Mouse (Mus musculus) thymus, postnatal 36 days (tissue): Measurements from ENCODE around the gene Alox5ap.

Source experiments
- DNase-seq, 2 experiments: peaks; one replicate each; pipeline ENCODE4 v3.0.0; 2022; ENCODE audit warnings: mixed read lengths in 2 of 2

The Alox5ap gene

DNA sequence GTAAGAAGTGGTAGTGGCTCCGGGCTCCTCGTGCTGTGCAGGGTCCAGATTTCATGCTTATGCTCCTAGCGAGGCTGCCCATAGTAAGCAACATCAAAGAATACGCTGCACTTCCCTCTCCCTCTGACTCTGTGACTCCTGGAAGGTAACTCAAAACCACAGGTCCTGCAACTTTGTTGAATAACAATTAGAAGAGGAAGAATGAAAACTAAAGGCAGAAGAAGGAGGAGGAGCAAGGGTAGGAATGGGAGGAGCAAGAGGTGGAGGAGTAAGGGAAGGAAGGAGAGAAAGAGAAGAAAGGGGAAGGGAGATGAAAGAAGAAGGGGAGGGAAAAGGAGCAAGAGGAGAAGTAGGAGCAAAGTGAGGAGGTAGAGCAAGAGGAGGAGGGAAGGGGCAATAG lies at the start of gene Alox5ap:
Alox5ap (plus strand) TSS at position 363 of the 400 bp plus-strand sequence.
- no peak for DNase-seq

DNA sequence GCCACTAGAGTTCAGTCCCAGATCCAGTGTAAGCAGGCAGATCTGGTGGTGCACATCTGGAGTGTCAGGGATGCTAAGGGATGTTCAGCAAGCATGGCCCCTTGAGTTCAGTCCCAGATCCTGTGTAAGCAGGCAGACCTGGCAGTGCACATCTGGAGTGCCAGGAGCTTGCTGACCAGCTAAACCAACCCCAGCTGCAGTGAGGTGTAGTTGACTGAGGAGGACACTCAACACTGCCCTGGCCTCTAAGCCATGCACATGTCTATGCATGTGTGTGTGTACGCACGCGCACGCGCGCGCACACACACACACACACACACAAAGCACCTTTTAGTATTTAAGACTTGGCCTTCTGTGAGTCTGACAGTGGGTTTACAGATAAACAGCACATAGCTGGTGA lies 49.0 kb upstream of the Alox5ap start:
- no peak for DNase-seq

DNA sequence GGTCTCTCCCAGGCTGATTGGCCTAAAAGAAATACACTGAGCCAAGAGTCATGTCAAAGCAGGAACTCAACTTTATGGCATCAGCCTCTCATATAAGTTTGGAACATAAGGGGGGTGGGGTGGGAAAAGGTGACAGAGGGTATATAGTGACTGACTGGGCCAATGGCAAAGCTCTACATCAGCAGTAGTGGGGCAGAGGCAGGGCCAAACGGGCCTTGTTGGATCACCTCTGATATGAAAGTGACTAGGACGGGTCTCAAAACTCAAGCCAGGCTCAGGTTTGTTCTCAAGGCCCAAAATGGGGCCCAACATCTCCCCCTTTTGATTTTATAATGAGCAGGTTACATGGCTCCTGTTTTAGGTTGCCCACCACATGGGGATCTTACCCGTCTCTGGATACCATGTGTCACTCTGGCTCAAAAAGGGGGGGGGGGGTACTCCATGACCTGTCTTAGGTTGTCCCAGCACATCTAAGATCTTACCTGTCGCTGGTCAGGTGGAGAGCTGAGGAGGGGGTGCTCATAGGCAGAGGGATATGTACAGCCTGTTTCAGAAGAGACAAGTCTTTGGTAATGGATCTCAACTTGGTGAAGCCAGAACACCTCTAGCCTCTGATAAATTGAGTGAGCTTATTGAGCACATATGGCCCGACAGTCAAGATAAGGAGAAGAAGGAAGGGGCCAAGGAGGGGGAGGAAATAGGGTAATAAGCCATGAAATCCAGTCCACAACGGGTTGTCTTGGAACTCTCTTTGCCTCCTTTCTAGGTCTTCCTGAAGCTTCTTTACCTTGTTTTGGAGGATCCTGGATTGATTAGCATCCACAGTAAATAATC lies 46.8 kb upstream of the Alox5ap start:
- DNase-seq, result no peak

DNA sequence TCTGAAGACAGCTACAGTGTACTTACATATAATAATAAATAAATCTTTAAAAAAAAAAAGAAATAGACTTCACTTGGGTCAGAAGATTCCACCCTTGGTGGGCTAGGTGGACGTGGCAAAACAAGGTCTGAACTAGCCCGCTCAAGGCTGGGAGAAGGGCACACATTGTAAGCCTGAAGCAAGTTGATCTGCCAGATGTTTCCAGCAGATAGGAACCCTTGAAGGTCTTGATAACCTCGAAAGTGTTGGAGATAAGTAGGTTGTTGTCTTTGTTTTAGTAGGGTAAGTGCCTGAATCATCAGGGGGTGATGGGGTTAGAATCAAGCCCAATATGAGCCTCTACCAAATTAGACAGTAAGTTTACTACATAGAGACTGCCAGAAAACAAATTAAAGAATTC lies 45.1 kb upstream of the Alox5ap start:
- DNase-seq, result no peak

DNA sequence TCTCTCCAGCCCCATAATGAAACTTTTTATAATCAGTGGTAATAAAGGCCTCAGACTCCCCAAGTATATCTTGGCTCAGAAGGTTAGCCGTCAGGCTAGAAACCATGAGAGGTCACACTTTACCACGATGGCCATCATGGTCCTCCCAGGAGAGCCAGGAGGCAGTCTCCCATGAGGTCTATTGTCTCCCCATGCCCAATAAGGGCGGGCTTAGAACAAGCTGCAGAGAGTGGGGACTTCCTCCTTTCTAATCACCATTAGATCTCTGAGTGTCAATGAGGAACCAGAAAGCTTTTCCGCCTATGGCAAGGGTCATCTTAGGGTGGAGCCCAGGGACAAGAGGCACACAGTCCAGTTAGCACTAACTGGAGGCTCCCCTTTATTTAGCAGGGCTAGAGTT lies 43.2 kb upstream of the Alox5ap start:
- no peak for DNase-seq

DNA sequence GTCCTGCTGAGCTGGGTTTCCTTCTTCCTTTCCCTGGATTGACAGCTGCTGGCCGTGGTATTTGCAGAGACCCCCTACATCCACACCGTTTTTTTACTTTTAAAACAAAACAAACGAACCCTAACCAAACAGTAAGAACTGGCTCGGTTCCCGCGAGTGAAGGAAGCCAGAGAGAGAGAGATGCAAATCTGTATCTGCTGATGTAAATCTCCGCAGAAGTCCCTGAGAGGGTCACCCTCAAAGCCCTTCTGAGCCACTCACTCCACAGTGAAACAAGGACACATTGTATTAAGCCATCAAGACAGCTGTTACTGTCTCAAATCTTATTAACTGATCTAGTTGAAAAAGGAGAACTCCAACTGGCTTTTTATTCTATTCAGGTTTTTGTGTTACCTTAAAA lies 39.9 kb upstream of the Alox5ap start:
- DNase-seq, result no peak

DNA sequence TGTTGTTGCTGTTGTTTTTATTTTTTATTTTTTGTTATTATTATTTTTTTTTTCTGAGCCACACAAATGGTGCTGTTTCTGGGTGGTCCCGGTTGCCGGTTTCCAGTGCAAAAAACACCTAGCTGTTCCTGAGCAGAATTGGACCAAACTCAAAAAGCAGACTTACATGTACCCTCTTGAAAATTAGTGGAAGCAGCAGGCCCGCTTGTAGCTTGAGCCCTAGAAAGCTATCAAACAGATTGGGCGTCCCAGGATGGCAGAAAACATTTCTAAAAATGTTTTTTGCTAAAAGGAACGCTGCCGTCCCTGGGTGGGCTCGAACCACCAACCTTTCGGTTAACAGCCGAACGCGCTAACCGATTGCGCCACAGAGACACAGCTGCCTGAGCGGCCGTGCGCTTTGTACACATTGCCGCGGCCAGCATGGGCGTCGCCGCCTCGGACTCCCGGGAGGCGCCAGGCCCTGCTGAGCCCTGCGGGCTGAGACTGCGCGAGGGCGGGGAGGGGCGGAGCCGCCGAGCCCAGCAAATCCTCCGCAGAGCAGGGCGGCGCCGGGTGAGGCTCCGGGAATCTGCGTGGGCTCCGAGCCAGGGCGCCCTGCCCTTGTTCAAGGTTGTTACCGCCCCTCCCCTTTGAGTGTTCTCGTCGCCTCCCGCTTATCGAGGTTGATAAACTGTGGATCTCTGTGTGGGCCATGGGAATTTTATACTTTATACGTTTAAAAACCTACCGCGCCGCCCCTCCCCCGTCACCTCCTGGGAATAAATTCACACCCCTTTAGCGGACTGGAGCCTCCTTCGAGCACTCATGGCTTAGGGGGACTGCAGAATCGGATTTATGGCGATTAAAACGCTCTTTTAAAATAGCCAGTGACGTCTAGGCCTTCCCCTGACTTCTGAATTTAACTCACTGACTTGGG lies 35.6 kb upstream of the Alox5ap start:
- peak; percentile 94 to 96 for DNase-seq

DNA sequence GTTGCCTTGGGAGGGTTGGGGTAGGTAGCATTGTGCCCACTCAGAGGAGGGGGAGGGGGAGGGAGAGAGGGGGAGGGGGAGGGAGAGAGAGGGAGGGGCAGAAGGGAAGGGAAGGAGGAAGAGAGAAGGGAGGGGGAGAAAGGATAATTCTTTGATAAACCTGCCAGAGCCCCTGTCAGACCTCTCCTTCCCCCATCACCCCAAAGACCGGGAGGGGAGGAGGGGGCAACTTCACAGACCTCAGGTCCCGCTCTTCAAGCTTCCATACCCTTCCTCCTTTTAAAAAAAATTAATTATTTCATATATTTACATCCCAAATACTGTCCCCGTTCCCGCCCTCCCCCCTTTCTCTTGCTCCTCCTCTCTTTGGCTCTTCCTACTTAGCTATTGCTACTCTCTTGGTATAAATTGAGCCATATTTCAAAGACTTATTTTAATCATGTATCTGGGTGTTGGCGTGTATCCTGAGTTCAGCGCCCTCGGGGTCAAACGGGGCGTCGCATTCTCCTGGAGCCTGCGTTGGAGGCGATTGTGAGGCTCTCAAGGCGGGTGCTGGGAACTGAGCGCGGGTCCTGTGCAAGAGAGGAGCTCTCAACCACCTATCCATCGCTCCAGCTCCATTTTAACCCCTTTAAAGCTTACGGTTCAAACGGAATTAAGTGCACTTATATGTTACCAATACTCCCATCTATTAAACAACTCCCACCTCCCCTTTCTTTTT lies 34.8 kb upstream of the Alox5ap start:
- peak in 1 of 2 experiments; percentile 39 for DNase-seq

DNA sequence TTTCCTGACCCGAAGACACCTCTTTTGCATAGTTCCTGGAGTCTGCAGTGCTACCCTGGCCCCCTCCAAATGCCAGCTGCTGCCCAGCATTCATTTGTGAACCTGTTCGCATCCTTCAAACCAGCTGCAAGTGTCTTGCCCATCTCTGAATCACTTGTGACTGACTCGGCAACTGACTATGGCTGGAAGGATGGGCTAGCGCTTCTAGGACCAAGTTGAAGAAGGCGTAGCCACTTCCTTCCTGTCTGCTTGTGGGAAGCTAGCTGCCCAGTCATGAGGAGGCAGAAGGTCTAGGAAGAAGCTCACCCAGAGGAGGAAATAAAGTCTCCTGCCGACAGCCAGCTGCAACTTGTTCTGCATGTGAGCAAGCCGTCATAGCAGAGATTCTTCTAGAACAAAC lies 29.6 kb upstream of the Alox5ap start:
- peak; percentile 39 to 55 for DNase-seq

DNA sequence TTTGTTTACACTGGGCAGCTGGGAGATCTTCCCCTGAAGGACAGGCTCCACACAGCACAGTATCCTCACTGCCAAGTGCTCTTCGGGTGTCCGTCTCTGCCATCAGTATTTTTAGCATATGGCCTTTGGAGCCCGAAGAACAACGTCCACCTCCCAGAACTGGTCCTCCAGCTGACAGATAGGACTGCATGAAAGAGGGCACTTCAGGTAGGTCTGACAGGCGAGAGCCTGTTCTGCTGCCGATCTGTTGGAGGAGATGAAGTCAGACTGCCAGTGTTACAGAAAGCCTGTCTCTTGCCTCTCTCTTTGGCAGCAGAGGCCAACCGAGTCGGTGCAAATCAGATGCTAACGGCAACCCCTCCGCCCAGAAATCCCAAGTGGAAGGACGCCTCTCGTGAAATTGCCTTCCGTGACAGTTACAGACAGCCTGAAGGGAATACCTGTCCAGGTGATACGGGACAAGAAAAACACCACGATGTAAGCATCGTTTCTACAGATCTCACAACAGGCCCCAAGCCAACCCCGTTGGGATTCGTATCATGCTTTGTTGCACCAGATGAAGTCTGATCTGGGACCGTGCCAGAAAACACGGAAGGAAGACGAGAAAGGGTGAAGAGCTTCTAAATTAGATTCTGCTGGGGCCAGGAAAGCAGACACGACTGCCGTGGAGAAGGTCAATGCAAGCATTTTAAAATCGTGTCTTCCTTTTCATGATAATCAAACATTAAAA lies 27.2 kb upstream of the Alox5ap start:
- no peak for DNase-seq

DNA sequence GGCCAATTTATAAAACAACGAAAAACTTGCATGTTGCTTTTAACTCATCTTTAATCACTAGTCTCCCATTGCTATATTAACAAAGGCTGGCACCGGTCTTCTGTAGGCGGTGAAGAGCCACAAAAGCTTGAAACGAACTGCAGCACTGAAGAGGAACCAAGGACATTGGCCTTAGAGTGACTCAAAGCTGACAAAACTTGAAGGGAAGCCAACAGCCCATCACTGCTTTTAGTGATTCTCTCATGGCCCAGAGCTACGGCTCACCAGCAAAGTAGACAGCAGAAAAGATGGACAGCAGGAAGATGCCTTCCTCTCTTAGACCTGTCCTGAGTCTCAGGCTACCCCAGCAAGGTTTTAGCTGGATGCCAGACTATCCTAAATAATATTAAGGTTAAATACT lies 22.1 kb upstream of the Alox5ap start:
- no peak for DNase-seq

DNA sequence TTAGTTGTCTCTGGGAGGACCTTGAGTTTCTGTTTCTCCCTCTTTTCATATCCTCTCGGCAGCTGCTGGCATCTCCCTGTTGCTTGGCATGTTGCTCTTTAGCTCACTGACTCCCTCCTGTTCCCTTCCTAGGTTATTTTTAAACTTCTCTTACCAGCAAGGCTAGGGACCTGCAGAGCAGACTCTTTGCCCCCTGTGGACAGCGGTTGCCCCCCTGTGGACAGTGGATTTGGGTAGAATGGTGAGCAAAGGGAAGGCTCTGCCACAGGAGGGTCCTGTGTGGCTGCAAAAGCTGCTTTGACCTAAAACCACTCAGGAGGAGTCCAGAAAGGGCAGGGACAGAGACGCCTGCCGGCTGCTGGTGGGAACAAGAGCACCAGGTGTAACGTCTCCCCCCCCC lies 21.5 kb upstream of the Alox5ap start:
- DNase-seq, result no peak

DNA sequence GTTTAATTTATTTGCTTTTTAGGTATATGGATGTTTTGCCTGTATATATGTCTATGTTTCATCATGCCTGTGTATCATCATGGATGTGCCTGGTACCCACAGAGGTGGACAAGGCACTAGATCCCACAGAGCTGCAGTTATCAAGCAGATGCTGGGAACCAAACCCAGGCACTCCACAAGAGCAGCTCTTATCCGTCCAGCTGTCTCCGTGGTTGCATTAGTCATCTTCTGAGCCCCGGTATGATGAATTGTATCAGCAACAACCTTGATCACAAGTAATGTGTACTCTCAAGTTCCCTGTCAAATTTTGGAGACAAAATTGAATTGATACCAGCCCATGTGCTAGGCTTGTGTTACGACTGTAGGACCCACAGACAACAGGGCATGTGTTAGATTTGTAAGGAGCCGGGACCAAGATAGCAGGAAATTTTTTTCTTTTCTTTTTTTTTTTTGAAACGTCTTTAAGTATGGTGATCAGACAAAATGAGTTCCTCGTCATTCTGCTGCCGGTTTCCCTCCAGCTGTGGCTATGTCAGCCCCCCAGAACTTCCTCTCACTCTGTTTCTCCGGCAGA lies 19.1 kb upstream of the Alox5ap start:
- no peak for DNase-seq

DNA sequence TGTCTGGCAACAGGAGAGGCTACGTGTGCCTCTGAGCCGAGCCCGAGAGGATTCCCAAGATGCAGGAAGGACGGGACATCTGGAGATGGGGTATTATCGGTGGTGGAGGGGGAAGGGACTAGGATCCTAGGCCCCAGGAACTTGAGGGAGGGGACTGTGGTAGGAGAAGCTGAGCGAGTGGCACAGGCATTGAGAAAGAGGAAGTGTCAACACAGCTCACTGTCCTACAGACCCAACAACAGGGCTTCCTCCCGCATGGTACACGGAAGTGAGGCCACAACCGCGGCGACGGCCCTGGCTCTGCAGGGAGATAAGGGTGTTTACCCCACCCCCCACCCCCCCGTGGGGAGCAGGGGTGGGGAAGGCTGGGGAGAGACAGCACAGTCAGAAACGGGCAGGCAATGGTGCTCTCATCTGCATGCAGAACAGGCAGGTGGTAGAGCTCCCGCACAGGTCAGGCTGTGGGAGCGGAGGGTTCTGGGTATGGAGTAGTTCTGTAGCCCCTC lies 18.5 kb upstream of the Alox5ap start:
- DNase-seq, result peak; percentile 82 to 91

DNA sequence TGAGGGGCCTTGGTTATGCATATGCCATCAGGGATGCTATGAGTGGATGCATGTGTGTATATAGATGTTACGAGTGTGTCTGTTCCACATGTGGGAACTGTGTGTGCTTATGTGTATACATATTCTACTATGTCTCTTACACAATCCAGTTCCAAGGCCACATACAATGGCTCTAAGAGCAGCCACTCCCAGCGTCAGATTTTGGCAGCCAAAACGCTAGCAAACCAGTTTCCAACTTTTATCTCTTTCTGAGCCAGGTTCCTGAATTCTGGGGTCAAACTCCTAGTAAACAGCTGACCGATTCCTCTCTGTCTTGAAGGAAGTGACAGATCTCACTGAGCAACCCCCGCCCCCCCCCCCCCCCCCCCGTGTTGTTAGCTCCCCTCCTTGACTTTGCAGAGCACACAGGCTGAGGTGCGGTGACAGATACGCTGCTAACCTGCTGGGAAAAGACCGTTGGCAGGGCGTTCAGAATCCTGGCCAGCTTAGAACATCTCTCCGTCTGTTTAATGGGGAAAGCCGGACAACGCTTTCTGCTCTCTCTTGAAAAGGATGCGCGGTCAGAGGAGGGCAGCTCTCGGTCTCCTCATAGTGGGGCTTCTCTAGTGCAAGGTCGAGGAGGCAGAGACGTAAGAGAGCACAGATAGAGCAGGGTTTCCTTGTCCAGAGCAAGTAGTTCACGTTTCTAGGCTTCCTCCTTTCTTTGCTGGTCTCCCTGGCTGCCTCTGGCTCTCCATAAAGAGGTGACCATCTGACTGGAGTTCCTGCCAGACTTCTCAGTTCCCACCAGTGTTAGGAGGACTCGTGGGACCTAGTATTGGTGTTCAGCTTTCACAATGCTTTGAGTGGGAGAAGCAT lies 17.3 kb upstream of the Alox5ap start:
- DNase-seq, result no peak

DNA sequence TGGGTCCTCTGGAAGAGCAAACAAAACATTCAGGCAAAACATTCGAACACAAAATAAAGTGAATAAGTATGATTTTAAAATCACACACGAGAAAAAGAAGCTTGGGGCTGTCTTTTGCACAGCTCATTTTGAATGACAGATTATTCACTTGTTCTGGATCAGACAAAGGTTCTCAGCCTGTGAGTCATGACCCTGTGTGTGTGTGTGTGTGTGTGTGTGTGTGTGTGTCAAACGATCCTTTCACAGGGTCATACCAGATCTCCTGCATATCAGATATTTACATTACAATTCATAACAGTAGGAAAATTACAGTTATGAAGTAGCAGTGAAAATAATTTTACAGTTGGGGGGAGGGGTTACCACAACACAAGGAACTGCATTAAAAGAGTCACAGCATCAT lies 12.3 kb upstream of the Alox5ap start:
- no peak for DNase-seq

DNA sequence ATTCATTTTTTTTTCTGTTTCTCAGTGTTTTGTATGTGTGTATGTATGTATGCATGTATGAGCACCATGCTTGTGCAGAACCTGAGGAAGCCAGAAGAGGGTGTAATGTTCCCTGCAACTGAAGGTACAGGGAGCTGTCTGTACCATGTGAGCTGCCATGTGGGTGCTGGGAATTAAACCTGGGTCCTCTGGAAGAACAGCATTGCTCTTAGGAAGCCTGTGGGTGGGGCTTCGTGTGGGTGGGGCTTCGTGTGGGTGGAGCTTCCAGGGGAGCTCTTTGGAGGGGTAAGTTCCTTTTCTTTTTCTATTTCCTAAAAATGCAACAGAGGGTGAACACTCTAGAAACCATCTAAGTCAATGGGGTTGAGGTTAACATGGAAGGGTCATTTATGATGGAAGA lies 11.1 kb upstream of the Alox5ap start:
- DNase-seq, result no peak

DNA sequence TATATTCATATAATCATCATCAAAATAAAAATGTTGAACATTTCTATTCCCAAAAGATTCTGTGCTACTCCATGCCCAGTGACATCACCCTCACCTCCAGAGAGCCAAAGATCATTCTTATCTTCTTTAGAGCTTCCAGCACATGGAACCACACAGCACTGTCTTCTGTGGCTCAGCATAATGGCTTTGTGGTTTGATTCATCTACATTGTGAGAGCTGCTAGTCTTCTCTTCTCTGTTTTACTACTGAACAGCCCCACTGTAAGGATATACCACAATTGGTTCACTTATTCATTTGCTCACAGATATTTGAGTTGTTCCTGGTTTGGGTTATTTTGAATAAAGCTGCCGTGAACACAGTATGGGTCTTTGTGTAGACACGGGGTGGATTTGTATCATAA lies 9.0 kb upstream of the Alox5ap start:
- no peak for DNase-seq

DNA sequence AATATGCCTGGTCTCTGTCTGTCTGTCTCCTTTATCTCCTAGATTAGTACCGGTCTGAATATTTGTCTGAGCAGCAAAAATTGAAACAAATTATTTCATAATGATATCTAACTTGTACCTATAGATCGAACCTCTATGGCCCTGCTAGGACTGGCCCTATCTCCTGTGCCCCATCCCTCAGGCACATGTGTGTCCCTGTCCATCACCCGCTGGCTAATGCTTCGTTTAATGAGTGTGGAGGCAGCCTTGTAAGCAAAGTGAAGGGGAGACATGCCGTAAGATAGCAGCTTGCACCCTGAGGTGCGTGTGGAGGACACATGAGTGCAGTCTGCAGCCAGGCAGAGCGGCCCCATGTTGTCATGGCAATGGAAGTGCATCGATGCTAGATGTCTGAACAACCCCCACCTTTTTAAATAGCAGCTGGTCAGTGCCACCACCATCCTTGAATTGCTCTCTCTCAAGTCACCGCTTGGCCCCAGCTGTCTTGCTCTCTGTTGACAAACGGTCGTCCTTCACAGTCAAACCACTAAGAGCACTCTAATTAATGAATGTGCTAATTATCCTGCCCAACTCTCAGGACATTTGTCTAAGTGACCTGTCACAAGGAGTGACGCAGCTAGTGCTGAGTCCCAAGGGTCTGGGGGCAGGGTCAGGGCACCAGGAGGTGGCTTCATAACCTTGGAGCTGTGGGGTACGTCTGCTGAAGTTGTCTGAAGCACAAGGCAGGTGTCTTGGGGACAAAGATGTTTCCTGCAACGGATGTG lies 6.9 kb upstream of the Alox5ap start:
- DNase-seq, result peak in 1 of 2 experiments; percentile 39

DNA sequence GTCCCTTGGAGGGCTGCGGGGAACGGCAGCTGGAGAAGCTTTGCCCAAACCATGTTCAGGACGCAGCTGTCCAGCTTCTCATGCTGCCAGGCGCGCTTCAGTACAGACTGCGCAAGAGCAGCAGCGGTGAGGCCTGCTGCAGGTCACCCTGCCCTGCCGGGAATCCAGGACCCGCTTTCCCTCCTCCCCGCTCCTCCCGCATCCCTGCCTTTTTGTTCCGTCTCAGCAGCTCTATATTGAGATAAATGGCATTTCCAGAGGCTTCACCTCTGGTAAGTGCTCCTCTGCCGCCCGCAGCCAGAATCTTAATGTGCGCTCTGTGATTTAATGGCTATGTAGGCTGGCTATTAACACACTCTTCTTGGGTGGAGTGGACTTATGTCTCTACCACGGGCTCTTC lies 5.5 kb upstream of the Alox5ap start:
- no peak for DNase-seq
